ENCODE assay signal across 11 mouse cellular contexts in genomic region chr13:110704261-110704660, GRCm38 (mm10).
A peak's percentile ranks its signal among the peaks of the same experiment; 100 is the strongest.
DNase-seq lines count a peak whose midpoint lies in the region; ATAC-seq and TF ChIP-seq lines count a peak whose summit lies in the region.
"Had no signal": no experiment of that assay in that cellular context is flagged by ENCODE, and none has a peak within 500 bp of the region (broad histone marks: within the 10 kb centered on the region; RNA-seq: fewer than 3 reads in every experiment).

No protein-coding gene starts in this region.

- intact Hi-C loops in left cerebral cortex, postnatal 25 days (cut with DNase I), result no loop called here

- no peak overlapping the region for H3K27ac ChIP-seq in lung, embryonic 14.5 days (ENCODE audit: low read depth)
- H3K27ac ChIP-seq in heart, embryonic 14.5 days (replicated peaks in 1 of 2; ENCODE audit: control insufficient read depth in 1 of 2, insufficient read depth in 1 of 2, low read depth in 2 of 2, low read length in 2 of 2), result no peak overlapping the region
- H3K27ac ChIP-seq: lung, embryonic 15.5 days; neural tube, embryonic 12.5 days had no signal

- H3K4me2 ChIP-seq in lung, embryonic 14.5 days, result no peak overlapping the region
- no peak overlapping the region for H3K4me2 ChIP-seq in heart, embryonic 14.5 days (ENCODE audit: low read length)
- H3K4me2 ChIP-seq: lung, embryonic 15.5 days; neural tube, embryonic 12.5 days had no signal

- no peaks in the 10 kb centered on the region for H3K27me3 ChIP-seq in lung, embryonic 14.5 days (ENCODE audit: insufficient read depth, low read length)
- no peaks in the 10 kb centered on the region for H3K27me3 ChIP-seq in heart, embryonic 14.5 days (ENCODE audit: control insufficient read depth, insufficient read depth, low read length)
- H3K27me3 ChIP-seq: lung, embryonic 15.5 days; neural tube, embryonic 12.5 days had no signal

- H3K9ac ChIP-seq in lung, embryonic 14.5 days, result no peak overlapping the region
- H3K9ac ChIP-seq in heart, embryonic 14.5 days (ENCODE audit: low read length), result no peak overlapping the region
- H3K9ac ChIP-seq: lung, embryonic 15.5 days; neural tube, embryonic 12.5 days had no signal

- peak; percentile 61 for ATAC-seq in cerebellum, adult (ENCODE audit: insufficient number of reproducible peaks, low FRiP score, low TSS enrichment)
- no peak for ATAC-seq in lung, embryonic 14.5 days (ENCODE audit: insufficient read depth)
- peak; percentile 54; the same call in 1 of the 2 replicates for ATAC-seq in heart, embryonic 14.5 days (ENCODE audit: insufficient number of reproducible peaks, insufficient read depth, low FRiP score, low read depth)

- no peaks in the 10 kb centered on the region for H3K36me3 ChIP-seq in lung, embryonic 14.5 days (ENCODE audit: insufficient read depth)
- no peaks in the 10 kb centered on the region for H3K36me3 ChIP-seq in heart, embryonic 14.5 days (ENCODE audit: control insufficient read depth, insufficient read depth, low read length)
- H3K36me3 ChIP-seq: lung, embryonic 15.5 days; neural tube, embryonic 12.5 days had no signal

- no peaks in the 10 kb centered on the region for H3K4me1 ChIP-seq in lung, embryonic 14.5 days (ENCODE audit: insufficient read depth)
- peaks cover 0 to 12% of the 10 kb centered on the region in 2 experiments; a peak in 2 of 4 replicates for H3K4me1 ChIP-seq in heart, embryonic 14.5 days (ENCODE audit: control insufficient read depth in 2 of 2, insufficient read depth in 2 of 2, low read length in 2 of 2)
- H3K4me1 ChIP-seq: neural tube, embryonic 12.5 days had no signal

- no peak for DNase-seq in cerebellum, adult 11 months
- DNase-seq in lung, embryonic 14.5 days, result peak; percentile 74
- no peak for DNase-seq in lung, postnatal 25 days (ENCODE audit: low spot score)
- DNase-seq in left cerebral cortex, postnatal 25 days (ENCODE audit: low spot score in 2 of 2), result peak; percentile 34 to 76
- DNase-seq in neural tube, embryonic 10.5 days (ENCODE audit: extremely low spot score, low spot score), result no peak
- no peak for DNase-seq in testis, postnatal 14 days (ENCODE audit: low spot score)
- DNase-seq: B cell, adult 2 months had no signal

- 0 out of 2 replicates have a peak, but pooled peaks have one; percentile 2 for TF ChIP-seq CTCF in lung, embryonic 14.5 days (IDR thresholded peaks at IDR 0.05; ENCODE audit: low read depth)

- 25% methylated on average over 2 of the region's 2 CpGs for WGBS in lung, embryonic 14.5 days
- 12% methylated on average over 2 of the region's 2 CpGs for WGBS in heart, embryonic 14.5 days

- no peaks in the 10 kb centered on the region; the same call in 1 of the 2 replicates for H3K9me3 ChIP-seq in lung, embryonic 14.5 days (ENCODE audit: low read depth, low read length)
- no peaks in the 10 kb centered on the region for H3K9me3 ChIP-seq in heart, embryonic 14.5 days (ENCODE audit: control insufficient read depth, low read length)
- H3K9me3 ChIP-seq: lung, embryonic 15.5 days; neural tube, embryonic 12.5 days had no signal

- H3K4me3 ChIP-seq in lung, embryonic 14.5 days (ENCODE audit: low read depth, low read length), result no peak overlapping the region
- H3K4me3 ChIP-seq in heart, embryonic 14.5 days (ENCODE audit: control insufficient read depth in 1 of 2, insufficient read depth in 1 of 2, low read depth in 1 of 2, low read length in 2 of 2), result no peak overlapping the region
- H3K4me3 ChIP-seq: lung, embryonic 15.5 days; neural tube, embryonic 12.5 days had no signal

Comparison
In these comparisons a context has a peak if more than half of its experiments do, and no peak if none do; other contexts are left out.
1. DNase-seq: peak in lung, embryonic 14.5 days (single experiment) and left cerebral cortex, postnatal 25 days (2 of 2); none in cerebellum, adult 11 months (single experiment), lung, postnatal 25 days (single experiment), neural tube, embryonic 10.5 days (single experiment) and testis, postnatal 14 days (single experiment).